Mouse (Mus musculus): ENCODE measurements around the gene Vmn1r215. TPM values are rescaled to one million over a fixed set of nuclear protein-coding genes. Genes with fewer than 3 reads are reported as not detected.
"Not testable (repeated sequence)": the region's sequence is repeated elsewhere in the genome, so short reads cannot be mapped to it uniquely, and the experiment has no call there.

Gene Vmn1r215
- polyA plus RNA-seq (2016; fragmentation: Nextera tagmentation; extraction: Ambion mirVana), result not detected in 2 replicates

- no peaks in the 10 kb centered on the region for H3K4me1 ChIP-seq
- no peak within 1 kb of the TSS for H3K4me3 ChIP-seq
- no peaks in the 10 kb centered on the region for H3K27me3 ChIP-seq (ENCODE audit: poor library complexity, severe bottlenecking)
- no peaks in the 10 kb centered on the region for H3K9me3 ChIP-seq
- DNase-seq (ENCODE audit: extremely low spot score, low spot score), result no peak
- no peaks in the 10 kb centered on the region for H3K36me3 ChIP-seq (replicated peaks)
- H3K27ac ChIP-seq, result no peak within 1 kb of the TSS
- WGBS, result 79% methylated on average over 1 of the region's 1 CpGs
Measured at GRCm38 (mm10) chr13:23067725-23068124, at the start of gene Vmn1r215. Gene Vmn1r215 (plus strand): TSS chr13:23068025.

- Histone ChIP-seq H3K27me3 (ENCODE audit: poor library complexity, severe bottlenecking) (no peaks in the 10 kb centered on the region), H3K4me1 (peaks cover 11% of the 10 kb centered on the region), H3K9me3 (no peaks in the 10 kb centered on the region), H3K36me3 (replicated peaks) (no peaks in the 10 kb centered on the region), H3K27ac (no peak overlapping the region), H3K4me3 (no peak overlapping the region)
- no peak for DNase-seq (ENCODE audit: extremely low spot score, low spot score)
Measured at GRCm38 (mm10) chr13:23018158-23018557, 49.7 kb upstream of the Vmn1r215 start.

GRCm38 (mm10) chr13:23024812-23025211, 43.0 kb upstream of the Vmn1r215 start:
- H3K4me3 ChIP-seq, result no peak overlapping the region
- H3K4me1 ChIP-seq, result no peaks in the 10 kb centered on the region
- no peak for DNase-seq (ENCODE audit: extremely low spot score, low spot score)
- no peaks in the 10 kb centered on the region for H3K9me3 ChIP-seq
- no peaks in the 10 kb centered on the region for H3K27me3 ChIP-seq (ENCODE audit: poor library complexity, severe bottlenecking)
- H3K36me3 ChIP-seq (replicated peaks), result no peaks in the 10 kb centered on the region
- no peak overlapping the region for H3K27ac ChIP-seq

GRCm38 (mm10) chr13:23030118-23030517, 37.7 kb upstream of the Vmn1r215 start, which contains the start of gene Vmn1r214:
Gene Vmn1r214 (plus strand): TSS chr13:23030418.
- Histone ChIP-seq H3K9me3 (no peaks in the 10 kb centered on the region), H3K4me3 (no peak within 1 kb of the TSS), H3K27me3 (ENCODE audit: poor library complexity, severe bottlenecking) (no peaks in the 10 kb centered on the region), H3K36me3 (replicated peaks) (no peaks in the 10 kb centered on the region), H3K4me1 (no peaks in the 10 kb centered on the region), H3K27ac (no peak within 1 kb of the TSS)
- 92% methylated on average over 3 of the region's 3 CpGs for WGBS
- DNase-seq (ENCODE audit: extremely low spot score, low spot score), result no peak

GRCm38 (mm10) chr13:23057778-23058177, 10.0 kb upstream of the Vmn1r215 start:
- Histone ChIP-seq H3K4me3 (no peak overlapping the region), H3K36me3 (replicated peaks) (no peaks in the 10 kb centered on the region), H3K27me3 (ENCODE audit: poor library complexity, severe bottlenecking) (no peaks in the 10 kb centered on the region), H3K9me3 (no peaks in the 10 kb centered on the region), H3K27ac (no peak overlapping the region), H3K4me1 (no peaks in the 10 kb centered on the region)
- DNase-seq (ENCODE audit: extremely low spot score, low spot score), result no peak
- WGBS, result 52% methylated on average over 1 of the region's 1 CpGs

GRCm38 (mm10) chr13:23069312-23069711, 1.5 kb downstream of the Vmn1r215 start:
- 90% methylated on average over 2 of the region's 2 CpGs for WGBS
- no peak for DNase-seq (ENCODE audit: extremely low spot score, low spot score)
- H3K9me3 ChIP-seq, result no peaks in the 10 kb centered on the region
- H3K27me3 ChIP-seq (ENCODE audit: poor library complexity, severe bottlenecking), result no peaks in the 10 kb centered on the region
- H3K27ac ChIP-seq, result no peak overlapping the region
- no peaks in the 10 kb centered on the region for H3K36me3 ChIP-seq (replicated peaks)
- no peak overlapping the region for H3K4me3 ChIP-seq
- no peaks in the 10 kb centered on the region for H3K4me1 ChIP-seq

GRCm38 (mm10) chr13:23094386-23094785, 26.6 kb downstream of the Vmn1r215 start:
- no peak overlapping the region for H3K4me3 ChIP-seq
- no peak for DNase-seq (ENCODE audit: extremely low spot score, low spot score)
- no peaks in the 10 kb centered on the region for H3K27me3 ChIP-seq (ENCODE audit: poor library complexity, severe bottlenecking)
- H3K36me3 ChIP-seq (replicated peaks), result no peaks in the 10 kb centered on the region
- no peaks in the 10 kb centered on the region for H3K4me1 ChIP-seq
- WGBS, result 96% methylated on average over 4 of the region's 4 CpGs
- no peaks in the 10 kb centered on the region for H3K9me3 ChIP-seq
- no peak overlapping the region for H3K27ac ChIP-seq

- not testable (repeated sequence) for H3K27ac ChIP-seq; H3K36me3 ChIP-seq (replicated peaks); H3K4me3 ChIP-seq; H3K27me3 ChIP-seq (ENCODE audit: poor library complexity, severe bottlenecking); H3K4me1 ChIP-seq; DNase-seq (ENCODE audit: extremely low spot score, low spot score); H3K9me3 ChIP-seq
- WGBS, result 71% methylated on average over 1 of the region's 1 CpGs
Measured at GRCm38 (mm10) chr13:23118126-23118525, 50.3 kb downstream of the Vmn1r215 start, which contains the start of gene Vmn1r217. Gene Vmn1r217 (minus strand): TSS chr13:23118226.

GRCm38 (mm10) chr13:23120611-23121010, 52.8 kb downstream of the Vmn1r215 start:
- 89% methylated on average over 2 of the region's 2 CpGs for WGBS
- H3K27ac ChIP-seq, result no peak overlapping the region
- H3K4me3 ChIP-seq, result no peak overlapping the region
- no peaks in the 10 kb centered on the region for H3K9me3 ChIP-seq
- no peak for DNase-seq (ENCODE audit: extremely low spot score, low spot score)
- no peaks in the 10 kb centered on the region for H3K27me3 ChIP-seq (ENCODE audit: poor library complexity, severe bottlenecking)
- no peaks in the 10 kb centered on the region for H3K4me1 ChIP-seq
- no peaks in the 10 kb centered on the region for H3K36me3 ChIP-seq (replicated peaks)

Other genes starting within 250 kb of the Vmn1r215 start
- not detected in 2 replicates for gene Vmn1r210, start 236.7 kb upstream of the Vmn1r215 start, polyA plus RNA-seq (2016; fragmentation: Nextera tagmentation; extraction: Ambion mirVana)
- not detected in 2 replicates for gene Vmn1r211, start 210.5 kb upstream of the Vmn1r215 start, polyA plus RNA-seq (2016; fragmentation: Nextera tagmentation; extraction: Ambion mirVana)
- not detected in 2 replicates for gene Vmn1r212, start 183.8 kb upstream of the Vmn1r215 start, polyA plus RNA-seq (2016; fragmentation: Nextera tagmentation; extraction: Ambion mirVana)
- gene Vmn1r213, start 60.4 kb upstream of the Vmn1r215 start, polyA plus RNA-seq (2016; fragmentation: Nextera tagmentation; extraction: Ambion mirVana), result not detected in 2 replicates
- gene Vmn1r214, start 37.6 kb upstream of the Vmn1r215 start, polyA plus RNA-seq (2016; fragmentation: Nextera tagmentation; extraction: Ambion mirVana), result not detected in 2 replicates
- gene Vmn1r217, start 50.2 kb downstream of the Vmn1r215 start, polyA plus RNA-seq (2016; fragmentation: Nextera tagmentation; extraction: Ambion mirVana), result not detected in 2 replicates
- not detected in 2 replicates for gene Vmn1r218, start 65.1 kb downstream of the Vmn1r215 start, polyA plus RNA-seq (2016; fragmentation: Nextera tagmentation; extraction: Ambion mirVana)
- gene Vmn1r219, start 91.3 kb downstream of the Vmn1r215 start, polyA plus RNA-seq (2016; fragmentation: Nextera tagmentation; extraction: Ambion mirVana), result 0.02 and 0.04 TPM in 2 replicates
- not detected in 2 replicates for gene Vmn1r220, start 120.0 kb downstream of the Vmn1r215 start, polyA plus RNA-seq (2016; fragmentation: Nextera tagmentation; extraction: Ambion mirVana)
- not detected in 2 replicates for gene Vmn1r221, start 146.1 kb downstream of the Vmn1r215 start, polyA plus RNA-seq (2016; fragmentation: Nextera tagmentation; extraction: Ambion mirVana)
- gene Vmn1r222, start 167.9 kb downstream of the Vmn1r215 start, polyA plus RNA-seq (2016; fragmentation: Nextera tagmentation; extraction: Ambion mirVana), result not detected in 2 replicates
- not detected in 2 replicates for gene Vmn1r223, start 179.1 kb downstream of the Vmn1r215 start, polyA plus RNA-seq (2016; fragmentation: Nextera tagmentation; extraction: Ambion mirVana)